Comparison of ENCODE assay signal across 12 mouse cellular contexts in genomic region chr13:55757645-55758044, GRCm38 (mm10). TPM values are rescaled to one million over a fixed set of nuclear protein-coding genes. Genes with fewer than 3 reads are reported as not detected.
DNase-seq lines count a peak whose midpoint lies in the region; ATAC-seq and TF ChIP-seq lines count a peak whose summit lies in the region.
"Had no signal": no experiment of that assay in that cellular context is flagged by ENCODE, and none has a peak within 500 bp of the region (broad histone marks: within the 10 kb centered on the region; RNA-seq: fewer than 3 reads in every experiment).

No protein-coding gene starts in this region.

- ATAC-seq in kidney, embryonic 16.5 days (ENCODE audit: low FRiP score, low TSS enrichment), result no peak
- ATAC-seq in stomach, embryonic 16.5 days (ENCODE audit: insufficient read depth, low FRiP score), result no peak; the same call in 1 of the 2 replicates
- ATAC-seq: activated CD4-positive, CD25-positive, alpha-beta regulatory T cell, adult 4 months had no signal

- no peaks in the 10 kb centered on the region for H3K36me3 ChIP-seq in kidney, embryonic 16.5 days (ENCODE audit: insufficient read depth, low read length)
- H3K36me3 ChIP-seq in thymus, adult 2 months (ENCODE audit: control insufficient read depth, insufficient read depth, low read length), result no peaks in the 10 kb centered on the region
- no peaks in the 10 kb centered on the region for H3K36me3 ChIP-seq in stomach, embryonic 16.5 days (ENCODE audit: control insufficient read depth, insufficient read depth, low read length)
- H3K36me3 ChIP-seq: neural tube, embryonic 13.5 days had no signal

- H3K27ac ChIP-seq in kidney, embryonic 16.5 days (ENCODE audit: low read length), result no peak overlapping the region
- no peak overlapping the region for H3K27ac ChIP-seq in thymus, adult 2 months (ENCODE audit: control insufficient read depth, insufficient read depth, low read length)
- no peak overlapping the region for H3K27ac ChIP-seq in stomach, embryonic 16.5 days (ENCODE audit: low read length)
- H3K27ac ChIP-seq: macrophage; neural tube, embryonic 13.5 days had no signal

- H3K4me2 ChIP-seq in kidney, embryonic 16.5 days (replicated peaks; ENCODE audit: low read depth, low read length), result no peak overlapping the region
- 0 out of 2 replicates have a peak overlapping the region, but pooled peaks have one; percentile 35 for H3K4me2 ChIP-seq in stomach, embryonic 16.5 days (ENCODE audit: low read depth, low read length)

- peaks cover 17% of the 10 kb centered on the region for H3K4me1 ChIP-seq in kidney, embryonic 16.5 days (ENCODE audit: insufficient read depth, low read length)
- H3K4me1 ChIP-seq in thymus, adult 2 months (replicated peaks; ENCODE audit: control insufficient read depth, insufficient read depth, low read length), result no peaks in the 10 kb centered on the region
- peaks cover 8% of the 10 kb centered on the region; the same call in 1 of the 2 replicates for H3K4me1 ChIP-seq in stomach, embryonic 16.5 days (ENCODE audit: control insufficient read depth, insufficient read depth, low read length)

- no peak overlapping the region for H3K4me3 ChIP-seq in kidney, embryonic 16.5 days (ENCODE audit: low read length)
- H3K4me3 ChIP-seq in thymus, adult 2 months (ENCODE audit: control insufficient read depth, insufficient read depth, low read length), result no peak overlapping the region
- H3K4me3 ChIP-seq in stomach, embryonic 16.5 days (replicated peaks; ENCODE audit: low read length), result no peak overlapping the region
- H3K4me3 ChIP-seq: neural tube, embryonic 13.5 days had no signal

- 81% methylated on average over 6 of the region's 6 CpGs for WGBS in kidney, embryonic 16.5 days
- 95% methylated on average over 6 of the region's 6 CpGs for WGBS in thymus, adult 2 months
- 80% methylated on average over 6 of the region's 6 CpGs for WGBS in stomach, embryonic 16.5 days

- TF ChIP-seq CTCF in thymus, adult 2 months (IDR thresholded peaks at IDR 0.05; ENCODE audit: borderline replicate concordance, control insufficient read depth, extremely low read depth, insufficient read depth, low read length, poor library complexity), result no peak

- TF ChIP-seq POLR2A in thymus, adult 2 months (IDR thresholded peaks at IDR 0.05; ENCODE audit: control insufficient read depth, extremely low read depth, insufficient read depth, low read length, poor library complexity), result no peak

- peak; percentile 32 for DNase-seq in kidney, postnatal 10 days
- peak; percentile 7 for DNase-seq in thymus, postnatal 25 days
- no peak for DNase-seq in thymus, adult 2 months
- DNase-seq in brain, adult 2 months (ENCODE audit: low read depth, low spot score), result peak; percentile 22
- DNase-seq in frontal cortex, adult 2 months (ENCODE audit: extremely low spot score in 1 of 2, low spot score in 1 of 2), result no peak
- DNase-seq in cerebellum, adult 8-10 months, result no peak

- H3K9ac ChIP-seq in kidney, embryonic 16.5 days (replicated peaks; ENCODE audit: low read length), result no peak overlapping the region
- H3K9ac ChIP-seq in stomach, embryonic 16.5 days (ENCODE audit: low read length), result no peak overlapping the region

- H3K27me3 ChIP-seq in kidney, embryonic 16.5 days (ENCODE audit: insufficient read depth, low read length), result no peaks in the 10 kb centered on the region
- H3K27me3 ChIP-seq in thymus, adult 2 months (ENCODE audit: control insufficient read depth, insufficient read depth, low read length), result no peaks in the 10 kb centered on the region
- H3K27me3 ChIP-seq in stomach, embryonic 16.5 days (ENCODE audit: control insufficient read depth, insufficient read depth, low read length), result no peaks in the 10 kb centered on the region
- H3K27me3 ChIP-seq: neural tube, embryonic 13.5 days had no signal

- H3K9me3 ChIP-seq in kidney, embryonic 16.5 days (ENCODE audit: low read length), result no peaks in the 10 kb centered on the region
- H3K9me3 ChIP-seq in stomach, embryonic 16.5 days (replicated peaks; ENCODE audit: control insufficient read depth, low read length), result no peaks in the 10 kb centered on the region
- H3K9me3 ChIP-seq: neural tube, embryonic 13.5 days had no signal

RNA-seq across cellular contexts. Expression of gene Catsper3, which starts 26.7 kb away (rescaled TPM):
- polyA plus RNA-seq in kidney, embryonic 16.5 days (2015; fragmentation: Nextera tagmentation; extraction: Ambion mirVana), result 0.16 and 0.18 TPM in 2 replicates
- polyA plus RNA-seq in thymus, adult 2 months (2012; rRNA removed), result not detected in 2 replicates
- polyA plus RNA-seq in stomach, embryonic 16.5 days (2015; fragmentation: Nextera tagmentation; extraction: Ambion mirVana), result 0.10 TPM in 1 of 2 replicates, not detected in the other
- 0.54 and 0.55 TPM in 2 replicates for polyA plus RNA-seq in frontal cortex, adult 2 months (2012; rRNA removed)
- polyA plus RNA-seq: forebrain, embryonic 11.5 days; macrophage; neural tube, embryonic 13.5 days had no signal

RNA-seq across cellular contexts. Expression of gene Pcbd2, which starts 30.5 kb away (rescaled TPM):
- polyA plus RNA-seq in kidney, embryonic 16.5 days (2015; fragmentation: Nextera tagmentation; extraction: Ambion mirVana), result 52.5 and 52.7 TPM in 2 replicates
- 12.6 and 18.2 TPM in 2 replicates for polyA plus RNA-seq in thymus, adult 2 months (2012; rRNA removed)
- polyA plus RNA-seq in stomach, embryonic 16.5 days (2015; fragmentation: Nextera tagmentation; extraction: Ambion mirVana), result 68.8 and 72.1 TPM in 2 replicates
- polyA plus RNA-seq in frontal cortex, adult 2 months (2012; rRNA removed), result 28.2 and 30.1 TPM in 2 replicates

RNA-seq across cellular contexts. Expression of gene Txndc15, which starts 43.2 kb away (rescaled TPM):
- 97.2 and 99.7 TPM in 2 replicates for polyA plus RNA-seq in kidney, embryonic 16.5 days (2015; fragmentation: Nextera tagmentation; extraction: Ambion mirVana)
- polyA plus RNA-seq in thymus, adult 2 months (2012; rRNA removed), result 48.9 and 50.8 TPM in 2 replicates
- polyA plus RNA-seq in stomach, embryonic 16.5 days (2015; fragmentation: Nextera tagmentation; extraction: Ambion mirVana), result 76.6 and 80.1 TPM in 2 replicates
- polyA plus RNA-seq in frontal cortex, adult 2 months (2012; rRNA removed), result 63.7 and 67.2 TPM in 2 replicates

Comparison
In these comparisons a context has a peak if more than half of its experiments do, and no peak if none do; other contexts are left out.
1. DNase-seq: peak in kidney, postnatal 10 days (single experiment), thymus, postnatal 25 days (single experiment) and brain, adult 2 months (single experiment); none in thymus, adult 2 months (single experiment), frontal cortex, adult 2 months (0 of 2) and cerebellum, adult 8-10 months (single experiment).